Mouse (Mus musculus) embryonic facial prominence, embryonic 14.5 days (tissue): Measurements from ENCODE around the gene Tbc1d25. TPM values are rescaled to one million over a fixed set of nuclear protein-coding genes. Genes with fewer than 3 reads are reported as not detected.

ENCODE experiments used
- ATAC-seq: fragments of 200-750 bp; cut with Nextera tagmentation; 2 replicates; pipeline ENCODE4 v1.8.0; 2017; ENCODE audit warnings: low read depth, moderate number of reproducible peaks, moderate TSS enrichment
- DNase-seq: peaks from one replicate; pipeline ENCODE4 v3.0.0-alpha.2; 2015; ENCODE audit warnings: low spot score
- H3K27ac ChIP-seq: fragments of 300-500 bp; sonication (generic); replicated peaks from 2 replicates; pipeline ENCODE4 v1.5.1; 2014; ENCODE audit warnings: low read depth, mild to moderate bottlenecking, low read length, moderate library complexity
- H3K27me3 ChIP-seq: fragments of 300-500 bp; sonication (generic); replicated peaks from 2 replicates; pipeline ENCODE4 v1.6.1; 2014; ENCODE audit warnings: low read length; ENCODE audit not compliant: control insufficient read depth, insufficient read depth
- H3K36me3 ChIP-seq: fragments of 300-500 bp; sonication (generic); 2 replicates; pipeline ENCODE4 v1.6.1; 2014; ENCODE audit warnings: low read length, mixed read lengths; ENCODE audit not compliant: control insufficient read depth, insufficient read depth
- H3K4me1 ChIP-seq: fragments of 300-500 bp; sonication (generic); 2 replicates; pipeline ENCODE4 v1.6.1; 2014; ENCODE audit warnings: antibody characterized with exemption, low read length; ENCODE audit not compliant: control insufficient read depth, insufficient read depth
- H3K4me2 ChIP-seq: fragments of 300-500 bp; sonication (generic); 2 replicates; pipeline ENCODE4 v1.6.1; 2014; ENCODE audit warnings: low read depth, mild to moderate bottlenecking, low read length, moderate library complexity, mixed read lengths
- H3K4me3 ChIP-seq: fragments of 300-500 bp; sonication (generic); 2 replicates; pipeline ENCODE4 v1.5.1; 2014; ENCODE audit warnings: low read depth, mild to moderate bottlenecking, low read length
- H3K9ac ChIP-seq: fragments of 300-500 bp; sonication (generic); 2 replicates; pipeline ENCODE4 v1.6.1; 2014; ENCODE audit warnings: low read depth, mild to moderate bottlenecking, low read length, moderate library complexity, mixed read lengths
- H3K9me3 ChIP-seq: fragments of 300-500 bp; sonication (generic); 2 replicates; pipeline ENCODE4 v1.6.1; 2016; ENCODE audit warnings: low read length; ENCODE audit not compliant: control insufficient read depth
- WGBS: fragments of 180-500 bp; shearing (Covaris S2); extraction: QIAGEN DNeasy Blood & Tissue Kit; methylation state at CpG from one replicate; pipeline ENCODE4 v1.1.7; 2014; 5-methylcytosine and 5-hydroxymethylcytosine counted together
- polyA plus RNA-seq: library from polyadenylated mRNA; unstranded; fragments of >200 nt; fragmentation: Nextera tagmentation; extraction: Ambion mirVana; gene quantifications from 2 replicates; pipeline ENCODE4 v1.2.1, GENCODE M21; 2014

The Tbc1d25 gene
- polyA plus RNA-seq, 1 experiment from 2014 or later = 13.3 TPM

GRCm38 (mm10) chrX:8209720-8210119, 33.7 kb upstream of the Tbc1d25 start:
- Histone ChIP-seq H3K4me3 (no peak overlapping the region), H3K27ac (no peak overlapping the region), H3K4me1 (no peaks in the 10 kb centered on the region), H3K9me3 (no peaks in the 10 kb centered on the region), H3K4me2 (no peak overlapping the region), H3K36me3 (no peaks in the 10 kb centered on the region), H3K9ac (no peak overlapping the region), H3K27me3 (no peaks in the 10 kb centered on the region)
- DNase-seq (no peak), ATAC-seq (no peak)
- WGBS = 77% methylated on average over 2 of the region's 2 CpGs

GRCm38 (mm10) chrX:8207224-8207623, 31.2 kb upstream of the Tbc1d25 start:
- H3K27me3 ChIP-seq = no peaks in the 10 kb centered on the region
- no peaks in the 10 kb centered on the region for H3K36me3 ChIP-seq
- H3K4me1 ChIP-seq = no peaks in the 10 kb centered on the region
- no peak overlapping the region for H3K27ac ChIP-seq
- H3K9me3 ChIP-seq = no peaks in the 10 kb centered on the region
- H3K9ac ChIP-seq = no peak overlapping the region
- 33% methylated on average over 4 of the region's 4 CpGs for WGBS
- peak overlapping the region; percentile 64 for H3K4me2 ChIP-seq
- no peak overlapping the region for H3K4me3 ChIP-seq
- ATAC-seq (no peak), DNase-seq (peak; percentile 1)

DNA sequence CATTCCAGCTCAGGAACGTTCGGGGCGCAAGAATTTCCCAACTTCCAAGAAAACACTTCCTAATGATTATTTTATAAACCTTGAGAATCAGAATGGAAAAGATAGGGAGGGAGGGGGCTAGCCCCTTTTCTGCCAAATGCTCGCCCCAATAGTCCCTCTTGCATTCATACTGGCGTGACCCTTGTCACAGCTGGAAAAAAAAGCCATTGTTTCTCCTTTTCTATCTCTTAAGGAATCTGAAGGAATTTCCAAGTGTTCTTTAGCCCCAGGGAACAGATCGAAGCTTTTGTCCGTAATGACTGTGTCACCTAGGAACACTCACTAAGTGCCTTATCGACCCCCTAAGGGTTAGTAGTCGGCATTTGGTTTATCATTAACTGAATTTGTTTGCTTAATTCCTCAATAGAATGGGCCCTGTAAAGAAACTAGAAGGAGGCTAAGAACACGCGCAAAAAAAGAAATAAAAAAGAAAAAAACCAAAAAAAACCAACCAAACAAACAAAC, 30.8 kb upstream of the Tbc1d25 start:
- Histone ChIP-seq H3K4me3 (peak overlapping the region; percentile 51), H3K27me3 (no peaks in the 10 kb centered on the region), H3K9ac (peak overlapping the region; percentile 42; the same call in 1 of the 2 replicates), H3K4me1 (no peaks in the 10 kb centered on the region), H3K27ac (no peak overlapping the region), H3K36me3 (no peaks in the 10 kb centered on the region), H3K4me2 (peak overlapping the region; percentile 64), H3K9me3 (no peaks in the 10 kb centered on the region)
- ATAC-seq (no peak), DNase-seq (no peak)
- WGBS = 13% methylated on average over 11 of the region's 11 CpGs

GRCm38 (mm10) chrX:8206015-8206693, 30.2 kb upstream of the Tbc1d25 start, which contains the start of gene Porcn:
Gene Porcn (minus strand): TSS chrX:8206525.
- H3K9me3 ChIP-seq = no peaks in the 10 kb centered on the region
- DNase-seq = peak; percentile 92
- no peaks in the 10 kb centered on the region for H3K27me3 ChIP-seq
- H3K4me3 ChIP-seq = peak within 1 kb of the TSS; percentile 51
- no peaks in the 10 kb centered on the region for H3K4me1 ChIP-seq
- peak within 1 kb of the TSS; percentile 68 for H3K9ac ChIP-seq
- 20% methylated on average over 37 of the region's 46 CpGs for WGBS
- no peaks in the 10 kb centered on the region for H3K36me3 ChIP-seq
- H3K4me2 ChIP-seq = peak within 1 kb of the TSS; percentile 64
- H3K27ac ChIP-seq = no peak within 1 kb of the TSS
- peak; percentile 97 for ATAC-seq

DNA sequence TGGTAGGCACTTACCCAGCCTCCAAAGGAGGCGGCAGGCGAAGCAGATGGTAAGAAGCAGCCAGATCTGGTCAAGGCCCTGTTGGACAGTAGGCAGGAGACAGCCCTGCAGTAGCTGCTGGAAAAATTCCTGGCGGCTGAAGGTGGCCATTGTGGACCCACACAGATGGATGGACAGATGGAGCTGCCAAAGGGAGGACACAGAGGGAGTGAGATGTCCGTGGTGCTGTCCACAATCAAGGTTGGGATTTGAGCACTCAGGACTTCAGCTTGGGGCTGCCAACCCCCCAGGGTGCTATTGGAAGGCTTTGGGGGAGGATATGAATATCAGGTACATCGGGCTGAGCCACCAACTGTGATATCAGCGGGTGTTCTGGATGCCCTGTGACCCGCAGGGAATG, 29.6 kb upstream of the Tbc1d25 start:
- Histone ChIP-seq H3K27me3 (no peaks in the 10 kb centered on the region), H3K36me3 (no peaks in the 10 kb centered on the region), H3K9ac (no peak overlapping the region), H3K9me3 (no peaks in the 10 kb centered on the region), H3K4me1 (no peaks in the 10 kb centered on the region), H3K4me2 (peak overlapping the region; percentile 64), H3K27ac (no peak overlapping the region), H3K4me3 (peak overlapping the region; percentile 51)
- no peak for DNase-seq
- 47% methylated on average over 7 of the region's 7 CpGs for WGBS
- no peak for ATAC-seq

- DNase-seq = no peak
- no peaks in the 10 kb centered on the region for H3K4me1 ChIP-seq
- no peaks in the 10 kb centered on the region for H3K27me3 ChIP-seq
- no peak overlapping the region for H3K4me2 ChIP-seq
- 73% methylated on average over 4 of the region's 4 CpGs for WGBS
- H3K9me3 ChIP-seq = no peaks in the 10 kb centered on the region
- H3K27ac ChIP-seq = no peak overlapping the region
- no peak overlapping the region for H3K9ac ChIP-seq
- H3K4me3 ChIP-seq = no peak overlapping the region
- ATAC-seq = no peak
- no peaks in the 10 kb centered on the region for H3K36me3 ChIP-seq
Measured at GRCm38 (mm10) chrX:8205088-8205487, 29.1 kb upstream of the Tbc1d25 start.

GRCm38 (mm10) chrX:8204076-8204475, 28.1 kb upstream of the Tbc1d25 start:
- Histone ChIP-seq H3K4me1 (no peaks in the 10 kb centered on the region), H3K4me2 (no peak overlapping the region), H3K27ac (no peak overlapping the region), H3K9me3 (no peaks in the 10 kb centered on the region), H3K36me3 (no peaks in the 10 kb centered on the region), H3K9ac (no peak overlapping the region), H3K4me3 (no peak overlapping the region), H3K27me3 (no peaks in the 10 kb centered on the region)
- DNase-seq = no peak
- 80% methylated on average over 10 of the region's 10 CpGs for WGBS
- ATAC-seq = no peak

GRCm38 (mm10) chrX:8203105-8203504, 27.1 kb upstream of the Tbc1d25 start:
- DNase-seq (no peak), ATAC-seq (no peak)
- Histone ChIP-seq H3K27ac (no peak overlapping the region), H3K4me3 (no peak overlapping the region), H3K4me2 (no peak overlapping the region), H3K9me3 (no peaks in the 10 kb centered on the region), H3K27me3 (no peaks in the 10 kb centered on the region), H3K4me1 (no peaks in the 10 kb centered on the region), H3K36me3 (no peaks in the 10 kb centered on the region), H3K9ac (no peak overlapping the region)
- WGBS = 88% methylated on average over 13 of the region's 14 CpGs

DNA sequence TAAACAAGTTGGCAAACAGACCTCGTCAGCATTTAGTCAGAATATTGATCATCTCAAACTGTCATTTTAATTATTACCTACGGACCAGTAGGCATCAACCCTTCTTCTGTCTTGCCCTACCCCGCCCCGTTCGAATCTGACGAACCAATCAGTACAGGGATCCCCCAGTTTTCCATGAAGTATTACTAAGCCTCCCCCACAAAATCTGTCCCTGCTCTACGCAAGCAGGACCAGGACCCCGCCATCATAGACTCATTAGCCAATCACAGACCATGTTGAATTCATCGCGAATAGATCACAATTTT, 17.4 kb upstream of the Tbc1d25 start, which contains the start of gene Ebp:
TSS of gene Ebp (minus strand) at position 94 of the 305 bp plus-strand sequence.
- no peaks in the 10 kb centered on the region for H3K9me3 ChIP-seq
- WGBS = 24% methylated on average over 10 of the region's 10 CpGs
- H3K4me2 ChIP-seq = peak within 1 kb of the TSS; percentile 65
- H3K27me3 ChIP-seq = no peaks in the 10 kb centered on the region
- DNase-seq = no peak
- no peaks in the 10 kb centered on the region for H3K4me1 ChIP-seq
- H3K27ac ChIP-seq = no peak within 1 kb of the TSS
- ATAC-seq = 0 out of 2 replicates have a peak, but pooled peaks have one; percentile 20
- no peaks in the 10 kb centered on the region for H3K36me3 ChIP-seq
- H3K4me3 ChIP-seq = peak within 1 kb of the TSS; percentile 53
- H3K9ac ChIP-seq = peak within 1 kb of the TSS; percentile 66
